Mouse (Mus musculus) heart, postnatal 4 days (tissue): ENCODE data around the gene Ankrd53. TPM values are rescaled to one million over a fixed set of nuclear protein-coding genes. Genes with fewer than 3 reads are reported as not detected.
"Not testable (repeated sequence)": the region's sequence is repeated elsewhere in the genome, so short reads cannot be mapped to it uniquely, and the experiment has no call there.

ENCODE experiments used
- DNase-seq: peaks from one replicate; pipeline ENCODE4 v3.0.0; 2021
- total RNA-seq, 2 experiments: library from RNA; stranded (reverse); gene quantifications; 2 replicates each; pipeline ENCODE4 v1.2.3; 2021

The Ankrd53 gene
- total RNA-seq, 2 experiments from 2014 or later = not detected

DNA sequence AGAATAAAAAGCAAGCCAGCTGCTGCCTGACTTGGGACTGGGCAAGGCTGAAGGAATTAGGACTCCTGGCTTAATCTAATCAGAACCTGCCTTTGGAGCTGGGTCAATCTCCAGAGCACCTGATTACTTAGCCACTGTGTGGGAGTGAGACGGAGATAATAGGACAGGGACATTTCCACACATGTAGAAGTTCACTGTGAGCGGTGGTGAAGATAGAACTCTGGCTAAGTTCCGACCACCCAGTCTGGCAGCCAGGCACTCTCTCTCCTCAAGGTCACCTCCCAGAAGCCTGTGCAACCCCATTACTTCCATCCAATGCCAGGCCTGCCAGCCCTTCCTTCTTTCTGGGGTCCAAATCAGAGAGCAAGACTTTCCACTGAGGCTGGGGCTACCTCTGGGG lies 4.5 kb downstream of the Ankrd53 start:
- peak; percentile 29 for DNase-seq

DNA sequence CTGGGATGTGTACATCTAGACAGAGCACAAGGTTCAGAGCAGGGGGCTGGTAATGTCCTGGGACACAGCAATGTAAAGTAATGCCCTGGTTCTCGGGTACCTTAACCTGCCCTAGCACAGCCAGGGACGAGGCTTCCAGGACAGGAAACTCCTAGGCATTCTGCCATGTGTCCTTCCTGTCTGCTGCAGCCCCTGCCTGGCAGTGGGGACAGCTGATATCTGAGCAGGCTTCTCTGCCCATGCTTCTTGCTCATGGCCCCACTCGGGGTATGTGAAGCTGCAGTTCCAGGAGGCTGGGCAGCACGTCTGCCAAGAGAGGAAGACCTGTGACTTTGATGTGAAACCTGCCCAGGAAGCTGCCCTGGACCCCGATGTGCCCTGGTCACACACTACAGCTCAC lies 6.0 kb downstream of the Ankrd53 start:
- DNase-seq = peak; percentile 38

DNA sequence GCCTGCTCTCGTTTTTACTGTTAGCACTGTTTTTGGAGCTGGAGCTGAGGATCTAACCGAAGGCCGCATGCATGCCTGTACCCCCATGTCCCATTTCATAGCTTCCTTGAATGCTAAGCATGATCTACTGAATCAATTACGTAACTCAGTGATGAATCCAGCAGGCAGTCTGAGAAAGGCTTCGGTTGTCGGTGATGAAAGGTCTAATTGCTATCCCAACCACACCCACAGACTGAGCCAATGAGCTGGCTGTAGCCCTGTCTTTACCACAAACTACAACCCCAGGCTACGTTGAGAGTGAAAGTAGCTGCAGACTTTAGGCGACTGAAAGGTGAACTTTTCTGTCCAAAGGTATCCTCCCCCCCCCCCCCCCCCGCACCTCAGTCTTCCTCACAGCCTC lies 11.7 kb downstream of the Ankrd53 start:
- no peak for DNase-seq

DNA sequence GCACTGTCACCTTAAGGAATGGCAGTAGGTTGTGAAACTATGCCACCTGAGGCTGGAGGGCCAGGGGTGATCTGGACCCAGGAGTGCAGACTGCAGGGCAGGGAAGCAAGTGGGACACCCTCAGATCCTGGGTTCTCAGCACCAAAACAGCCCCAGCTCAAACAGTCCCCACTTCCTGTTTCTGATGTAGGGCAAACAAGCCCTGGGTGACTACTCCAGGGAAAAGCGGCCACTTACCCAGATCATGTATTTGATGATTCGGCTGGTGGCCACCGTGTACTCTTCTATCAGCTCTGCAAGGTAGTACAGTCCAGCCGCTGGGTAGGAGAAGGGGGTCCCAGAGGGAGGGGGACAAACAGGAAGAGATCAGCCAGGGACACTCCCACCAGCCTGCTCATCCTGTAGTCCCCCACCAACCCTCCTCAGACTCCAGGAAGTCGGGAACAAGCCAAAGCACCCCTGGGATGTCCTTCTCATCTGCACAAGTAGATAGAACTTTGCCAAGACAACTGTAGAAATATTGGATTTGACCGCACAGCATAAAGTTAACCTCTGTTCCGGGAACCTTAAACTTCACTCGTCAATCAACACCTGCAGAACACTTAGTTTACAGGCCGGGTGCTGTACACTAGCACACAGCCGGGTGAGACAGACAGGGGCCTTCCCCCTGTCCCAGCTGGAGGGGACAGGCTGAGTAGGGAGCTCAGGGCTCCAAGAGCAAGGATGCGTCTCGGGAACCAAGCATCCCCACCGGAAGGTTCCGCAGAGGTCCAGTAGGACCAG lies 12.5 kb downstream of the Ankrd53 start:
- DNase-seq = peak; percentile 17

DNA sequence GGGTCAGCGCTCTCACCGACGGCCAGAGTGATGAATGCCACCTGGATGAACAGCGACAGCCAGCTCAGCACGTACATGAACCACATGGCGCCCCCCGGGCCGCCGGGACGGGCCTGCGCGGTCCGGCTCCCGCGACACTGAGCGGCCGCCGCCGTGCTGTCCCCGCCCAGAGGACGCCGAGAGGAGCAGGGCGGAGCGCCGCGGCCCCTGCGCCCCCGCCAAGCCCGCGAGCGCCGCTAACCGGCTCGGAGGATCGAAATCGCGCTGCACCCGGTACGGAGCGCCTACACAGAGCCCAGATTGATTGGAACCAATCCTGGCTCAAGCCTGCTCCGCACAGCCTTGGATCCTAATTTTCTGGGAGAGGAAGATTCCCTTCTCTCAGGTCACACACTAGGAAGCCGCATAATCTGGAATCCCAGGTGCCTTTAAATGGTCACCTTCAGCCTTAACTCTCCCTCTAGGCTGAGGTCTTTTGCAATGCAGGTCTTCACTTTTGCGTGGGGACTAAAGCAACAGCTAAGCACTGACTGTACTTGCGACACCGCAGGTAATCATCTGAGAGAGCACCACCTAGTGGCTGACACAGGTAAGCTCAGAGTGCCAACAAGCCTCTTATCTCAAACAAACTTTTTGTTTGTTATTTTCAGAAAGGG lies 13.3 kb downstream of the Ankrd53 start, which contains the start of gene Tex261:
Gene Tex261, minus strand, starts transcription at position 176 of the 656 bp plus-strand sequence.
- DNase-seq = peak; percentile 94

DNA sequence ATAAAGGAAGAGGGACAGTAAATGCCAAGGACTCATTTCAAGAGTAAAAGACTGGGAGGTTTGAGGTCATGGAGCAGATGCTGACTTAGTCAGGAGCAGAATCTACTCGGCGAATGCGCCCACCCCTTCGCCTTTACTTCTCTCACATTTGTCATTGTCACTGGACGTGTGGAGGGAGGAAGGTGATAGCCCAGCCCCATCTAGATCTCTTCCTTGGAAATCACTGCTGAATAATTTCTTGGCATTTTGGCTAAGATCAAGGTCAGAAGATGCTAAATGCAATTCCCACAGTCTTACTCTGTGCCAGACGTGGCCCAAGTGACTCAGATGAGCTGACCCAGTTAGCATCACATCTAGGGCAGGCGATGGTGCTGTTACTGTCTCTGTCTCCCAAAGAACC lies 15.9 kb downstream of the Ankrd53 start:
- no peak for DNase-seq

DNA sequence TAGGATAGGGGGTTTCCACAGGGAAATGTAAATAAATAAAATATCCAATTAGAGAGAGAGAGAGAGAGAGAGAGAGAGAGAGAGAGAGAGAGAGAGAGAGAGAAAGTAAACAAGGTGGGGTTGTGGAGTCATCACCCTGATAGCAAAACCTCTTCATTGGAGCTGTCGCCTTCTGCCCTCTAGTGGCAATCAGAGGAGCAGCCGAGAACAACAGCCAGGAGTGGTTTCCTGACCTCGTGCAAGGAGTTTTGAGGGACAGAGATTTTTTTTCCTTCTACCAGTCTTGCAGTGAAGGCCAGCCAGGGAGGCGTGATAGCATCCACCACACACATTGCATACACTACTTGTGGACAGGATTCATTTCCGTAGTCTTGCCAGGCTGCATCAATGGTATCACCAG lies 16.6 kb downstream of the Ankrd53 start:
- DNase-seq = peak; percentile 69

DNA sequence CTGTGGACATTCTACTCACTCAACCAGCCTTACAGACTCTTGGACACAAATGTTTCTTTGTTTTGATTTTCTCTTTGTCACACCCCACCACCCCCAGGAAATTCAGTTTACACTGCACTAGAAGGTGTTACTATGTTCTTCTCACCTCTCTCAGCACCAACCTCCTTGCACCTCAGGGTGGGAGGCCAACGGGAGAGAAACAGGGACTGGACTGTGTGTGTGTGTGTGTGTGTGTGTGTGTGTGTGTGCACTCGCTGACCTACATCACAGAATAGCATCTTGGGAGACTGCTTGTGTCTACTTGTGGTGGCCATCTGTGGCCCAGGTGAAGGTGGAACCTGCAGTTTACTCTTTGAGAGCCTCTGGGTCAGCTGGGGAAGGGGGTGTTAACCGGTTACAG lies 24.0 kb downstream of the Ankrd53 start:
- DNase-seq = no peak

DNA sequence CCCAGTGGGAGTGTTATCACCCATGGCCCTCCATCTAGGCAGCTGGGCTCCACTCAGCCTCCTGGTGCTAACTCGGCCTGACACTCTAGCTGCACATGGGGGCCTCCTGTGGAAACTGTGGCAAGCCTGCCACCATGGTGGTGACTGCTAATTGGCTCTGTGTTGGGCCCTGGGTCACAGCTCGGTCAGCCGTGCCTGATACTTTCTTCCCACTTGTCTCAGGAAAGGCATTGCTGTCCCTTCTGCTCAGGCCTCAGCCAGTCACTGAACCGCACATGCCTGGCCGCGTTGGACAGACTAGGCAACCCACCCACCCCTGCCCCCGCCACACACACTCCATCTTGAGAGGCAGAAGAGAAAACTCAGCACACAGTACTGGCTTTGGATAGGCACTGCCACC lies 26.1 kb downstream of the Ankrd53 start:
- no peak for DNase-seq

DNA sequence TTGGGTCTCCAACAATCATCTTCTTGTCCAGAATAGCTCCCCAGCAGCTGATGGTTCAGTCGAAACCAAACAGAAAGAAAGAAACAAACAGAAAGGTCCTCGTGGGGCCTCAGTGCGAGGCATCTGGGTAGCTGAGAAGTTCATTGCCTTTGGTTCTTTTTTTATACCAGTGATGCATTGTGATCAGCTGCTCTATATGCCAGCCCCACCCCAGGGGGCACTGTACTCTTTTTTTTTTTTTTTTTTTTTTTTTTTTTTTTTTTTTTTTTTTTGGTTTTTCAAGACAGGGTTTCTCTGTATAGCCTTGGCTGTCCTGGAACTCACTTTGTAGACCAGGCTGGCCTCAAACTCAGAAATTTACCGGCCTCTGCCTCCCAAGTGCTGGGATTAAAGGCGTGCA lies 28.1 kb downstream of the Ankrd53 start:
- not testable (repeated sequence) for DNase-seq

DNA sequence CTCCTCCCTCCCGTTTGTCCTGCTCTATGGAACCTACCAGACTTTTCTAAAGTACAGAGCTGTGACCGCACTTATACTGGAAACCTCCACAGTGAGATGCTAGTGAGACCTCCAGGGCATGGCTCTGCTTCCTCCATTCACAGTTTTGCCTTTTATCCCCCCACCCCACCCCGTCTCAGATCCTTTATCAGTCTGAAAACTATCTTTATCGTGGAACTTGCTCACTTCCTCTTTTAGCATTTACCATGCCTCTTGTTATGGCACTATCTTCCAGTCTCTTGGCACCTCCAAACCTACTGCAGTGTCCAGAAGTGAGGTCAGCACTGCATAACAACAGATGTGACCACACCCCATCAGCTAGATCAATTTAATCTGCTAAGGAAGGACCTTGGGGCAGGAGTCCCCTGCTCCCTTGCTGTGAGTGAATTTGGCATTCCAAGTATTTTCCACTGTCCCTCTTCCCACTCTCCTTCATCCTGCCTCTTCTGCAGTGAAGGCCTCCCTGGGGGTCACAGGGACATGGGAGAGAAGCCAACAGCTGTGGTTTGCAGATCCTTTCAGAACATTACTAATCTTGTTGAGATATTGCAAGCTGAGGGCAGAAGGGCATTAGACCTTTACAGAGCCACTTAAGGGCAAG lies 28.9 kb downstream of the Ankrd53 start:
- no peak for DNase-seq

DNA sequence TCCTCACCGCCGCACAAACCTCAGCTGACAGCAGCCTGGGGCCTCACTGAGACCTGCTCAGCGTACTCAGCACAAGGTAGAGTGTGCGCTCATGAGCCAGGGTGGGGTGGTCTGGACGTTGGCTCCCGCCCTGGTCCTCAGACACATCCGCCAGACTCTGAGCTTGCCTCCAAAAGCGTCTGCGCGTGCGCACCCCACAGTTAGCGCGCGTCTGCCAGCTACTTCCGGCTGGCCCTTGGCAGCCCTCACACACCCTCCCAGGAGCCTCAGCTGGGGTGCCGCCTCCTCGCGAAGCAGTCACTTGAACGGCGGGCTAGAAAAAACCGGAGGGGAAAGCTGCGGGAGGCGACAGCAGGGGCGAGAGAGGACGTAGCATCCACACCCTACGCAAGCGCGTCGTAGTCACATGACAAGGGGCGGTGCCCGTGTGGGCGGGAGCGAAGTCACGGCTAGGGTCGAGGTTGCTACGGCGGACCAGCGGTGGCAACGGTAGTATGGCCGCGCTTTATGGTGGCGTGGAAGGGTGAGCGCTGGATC lies 32.4 kb downstream of the Ankrd53 start, which contains the start of gene Nagk:
Gene Nagk, plus strand, starts transcription at position 223 of the 537 bp plus-strand sequence.
- peak; percentile 95 for DNase-seq

DNA sequence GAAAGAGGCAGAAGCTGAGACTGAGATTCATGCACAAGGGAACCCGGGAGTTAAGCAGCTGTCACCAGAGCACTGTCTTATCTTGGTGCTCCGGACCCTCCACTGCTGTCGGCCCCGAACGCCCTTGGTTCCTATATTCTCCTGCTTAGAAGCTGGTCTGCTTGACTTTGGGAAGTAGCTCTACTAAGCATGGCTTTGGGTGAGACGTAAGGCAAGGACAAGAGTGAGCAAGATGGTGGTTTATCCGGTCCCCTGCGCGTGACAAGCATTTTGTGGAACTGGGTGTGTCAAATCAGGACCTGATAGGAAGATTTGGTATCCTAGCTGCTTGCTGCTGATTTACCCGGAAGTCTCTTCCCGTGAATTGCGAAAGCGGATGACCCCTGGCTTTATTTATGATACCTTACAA lies 33.1 kb downstream of the Ankrd53 start:
- no peak for DNase-seq

DNA sequence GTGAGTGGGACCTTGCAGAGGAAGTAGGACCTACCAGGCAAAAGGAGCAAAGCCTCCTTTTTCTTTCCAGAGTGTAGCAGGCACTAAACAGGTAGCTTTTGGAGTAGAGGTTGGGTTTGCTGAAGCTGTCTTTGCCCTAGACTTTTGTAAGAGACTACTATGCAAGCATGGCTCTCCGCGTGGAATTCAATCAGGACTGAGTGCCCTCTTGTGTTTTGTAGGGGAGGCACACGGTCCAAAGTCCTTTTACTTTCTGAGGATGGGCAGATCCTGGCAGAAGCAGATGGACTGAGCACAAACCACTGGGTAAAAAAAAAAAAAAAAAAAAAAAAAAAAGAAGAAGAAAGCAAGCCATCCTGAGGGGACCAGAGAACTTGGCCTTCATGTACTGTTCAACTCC lies 34.2 kb downstream of the Ankrd53 start:
- DNase-seq = no peak

DNA sequence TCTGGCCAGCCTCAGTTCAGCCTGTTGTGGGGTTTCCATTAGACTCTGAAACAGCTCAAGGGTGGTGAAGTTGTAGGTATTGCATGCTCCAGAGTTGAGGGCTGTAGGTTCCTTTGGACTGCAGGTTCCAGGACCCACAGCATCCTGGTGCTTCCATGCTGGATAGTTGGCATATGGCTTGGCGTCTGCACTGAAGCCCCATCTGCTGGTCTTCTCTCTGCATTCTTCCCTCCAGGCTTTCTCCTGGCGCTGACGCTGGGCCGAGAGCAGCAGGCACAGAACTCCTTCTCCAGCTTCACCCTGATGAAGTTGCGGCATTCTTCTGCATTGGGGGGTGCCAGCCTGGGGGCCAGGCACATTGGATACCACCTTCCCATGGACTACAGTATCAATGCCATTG lies 39.6 kb downstream of the Ankrd53 start:
- DNase-seq = no peak

DNA sequence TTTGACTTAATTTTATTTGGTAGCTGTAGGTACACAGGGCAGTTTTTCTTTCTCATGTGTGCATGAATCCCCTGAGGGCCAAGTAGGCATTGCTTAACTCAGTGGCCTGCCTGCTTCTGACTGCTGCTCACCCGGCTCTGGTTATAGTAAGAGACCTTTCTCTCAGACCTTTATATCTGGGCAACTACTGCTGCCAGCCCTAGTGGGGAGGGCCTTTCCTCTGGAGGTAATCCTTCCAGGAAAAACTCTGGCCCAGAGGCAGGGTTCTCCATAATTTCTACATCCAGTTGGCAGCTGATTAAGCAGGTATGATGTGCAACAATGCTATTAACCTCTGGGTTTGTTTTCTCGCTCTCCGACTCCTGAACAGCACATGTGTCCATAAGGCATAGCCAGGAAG lies 40.4 kb downstream of the Ankrd53 start:
- no peak for DNase-seq

DNA sequence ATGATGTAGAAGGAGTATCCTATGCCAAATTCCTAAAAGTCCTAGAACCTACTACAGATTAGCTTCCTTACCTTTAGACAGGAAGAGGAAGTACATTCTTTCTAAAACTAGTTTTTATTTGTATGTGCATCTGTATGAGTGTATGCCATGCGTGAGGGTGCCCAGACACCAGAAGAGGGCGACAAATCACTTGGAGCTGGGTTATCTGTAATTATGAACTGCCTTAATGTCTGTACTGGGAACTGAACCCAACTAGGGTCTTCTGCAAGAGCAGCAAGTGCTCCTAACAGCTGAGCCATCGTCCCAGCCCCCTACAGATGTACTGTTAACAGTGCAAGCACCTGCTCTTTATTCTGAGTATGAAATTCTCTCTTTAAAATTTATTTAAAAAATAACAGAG lies 53.4 kb downstream of the Ankrd53 start:
- no peak for DNase-seq

Other genes starting within 250 kb of the Ankrd53 start
- gene Actg2, start 226.4 kb upstream of the Ankrd53 start, total RNA-seq = 10 to 100 TPM; 10.4 to 13.7 TPM
- gene Stambp, start 189.9 kb upstream of the Ankrd53 start, total RNA-seq = 10 to 100 TPM; 16.0 to 18.4 TPM
- not detected for gene Clec4f, start 106.5 kb upstream of the Ankrd53 start, total RNA-seq
- under 1 TPM; 0.56 to 0.88 TPM for gene Cd207, start 84.8 kb upstream of the Ankrd53 start, total RNA-seq
- not detected for gene Vax2, start 51.4 kb upstream of the Ankrd53 start, total RNA-seq
- not detected for gene Atp6v1b1, start 19.7 kb upstream of the Ankrd53 start, total RNA-seq
- gene Tex261, start 13.2 kb downstream of the Ankrd53 start, total RNA-seq = 10 to 100 TPM; 85.2 to 85.8 TPM
- 10 to 100 TPM; 40.2 to 40.6 TPM for gene Nagk, start 32.3 kb downstream of the Ankrd53 start, total RNA-seq
- 10 to 100 TPM; 22.5 to 22.6 TPM for gene Paip2b, start 69.1 kb downstream of the Ankrd53 start, total RNA-seq
- 10 to 100 TPM; 67.9 to 75.3 TPM for gene Zfp638, start 104.5 kb downstream of the Ankrd53 start, total RNA-seq
- 100 to 1,000 TPM in 1 of 2 experiments, 10 to 100 TPM in 1; 96.4 to 109 TPM for gene Dysf, start 245.9 kb downstream of the Ankrd53 start, total RNA-seq